Mouse (Mus musculus): Measurements from ENCODE around the gene Bmpr1a.
A peak's percentile ranks its signal among the peaks of the same experiment; 100 is the strongest.
"Not testable (repeated sequence)": the region's sequence is repeated elsewhere in the genome, so short reads cannot be mapped to it uniquely, and the experiment has no call there.

The Bmpr1a gene

GRCm38 (mm10) chr14:34382921-34383704, 120.0 kb downstream of the Bmpr1a start:
- no peak for DNase-seq (ENCODE audit: low spot score)

- DNase-seq (ENCODE audit: low spot score), result no peak
Measured at GRCm38 (mm10) chr14:34378560-34379331, 124.4 kb downstream of the Bmpr1a start.

DNA sequence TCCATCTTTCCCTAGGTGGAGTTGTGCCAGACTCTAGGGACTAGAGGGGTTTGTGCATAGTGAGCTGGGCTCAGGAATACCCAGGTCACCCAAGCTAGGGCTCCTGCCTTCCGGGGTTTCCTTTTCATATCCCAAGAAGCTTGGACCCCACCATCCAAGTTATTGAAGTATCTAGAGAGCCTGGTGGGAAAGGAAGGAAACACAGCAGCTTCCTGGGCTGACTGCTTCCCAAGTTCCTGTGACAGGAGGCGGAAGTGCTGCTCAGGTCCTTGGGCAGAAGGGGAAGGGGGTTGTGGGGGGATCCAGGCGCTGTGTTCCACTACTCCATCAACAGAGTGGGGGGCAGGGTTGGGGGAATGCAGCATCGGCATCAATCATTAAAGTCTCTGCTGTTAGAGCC, 126.0 kb downstream of the Bmpr1a start:
- no peak for DNase-seq (ENCODE audit: low spot score)

DNA sequence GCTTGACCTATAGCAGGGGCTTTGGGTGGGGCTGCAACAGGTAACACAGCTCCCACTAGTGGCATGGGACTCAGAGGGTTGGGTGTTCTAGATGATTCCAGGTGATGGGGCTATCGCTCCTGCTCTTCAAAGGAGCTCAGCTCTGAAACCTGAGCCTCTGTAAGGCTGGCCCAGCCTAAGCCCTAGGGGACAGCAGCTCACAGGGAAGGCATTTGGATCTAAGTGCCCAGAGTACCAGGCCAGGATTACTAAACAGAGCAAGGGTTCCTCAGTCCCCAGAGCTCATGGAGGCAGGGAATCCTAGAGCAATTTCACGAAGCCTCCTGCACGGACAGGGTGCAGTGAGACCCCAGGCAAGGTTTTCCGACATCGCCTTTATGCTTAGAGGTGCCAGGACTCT, 127.2 kb downstream of the Bmpr1a start:
- no peak for DNase-seq (ENCODE audit: low spot score)

DNA sequence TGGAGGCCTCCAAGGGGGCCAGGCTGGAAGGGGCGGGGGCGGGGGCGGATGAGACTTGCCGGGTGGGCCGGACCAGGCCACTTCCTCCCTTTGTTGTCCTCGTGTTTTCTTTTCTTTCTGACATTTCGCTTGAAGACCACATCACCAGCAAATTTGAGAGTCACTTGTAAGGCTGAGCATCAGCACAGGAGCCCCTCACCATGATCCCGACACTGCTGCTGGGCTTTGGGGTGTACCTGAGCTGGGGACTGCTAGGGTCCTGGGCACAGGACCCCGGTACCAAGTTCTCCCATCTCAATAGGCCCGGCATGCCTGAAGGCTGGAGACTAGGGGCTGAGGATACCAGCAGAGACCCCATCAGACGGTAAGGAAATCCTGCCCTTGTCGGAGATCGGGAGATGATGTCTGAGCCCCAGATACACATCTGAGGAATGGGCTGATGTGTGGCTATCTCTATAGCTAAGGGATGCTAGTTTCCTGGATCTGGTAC, 127.7 kb downstream of the Bmpr1a start, which contains the start of gene Mmrn2:
Mmrn2 (plus strand) TSS at position 51 of the 490 bp plus-strand sequence.
- no peak for DNase-seq (ENCODE audit: low spot score)

GRCm38 (mm10) chr14:34374577-34374976, 128.6 kb downstream of the Bmpr1a start, which contains the start of gene Sncg:
Sncg (minus strand) TSS chr14:34374789.
- no peak for DNase-seq (ENCODE audit: low spot score)

DNA sequence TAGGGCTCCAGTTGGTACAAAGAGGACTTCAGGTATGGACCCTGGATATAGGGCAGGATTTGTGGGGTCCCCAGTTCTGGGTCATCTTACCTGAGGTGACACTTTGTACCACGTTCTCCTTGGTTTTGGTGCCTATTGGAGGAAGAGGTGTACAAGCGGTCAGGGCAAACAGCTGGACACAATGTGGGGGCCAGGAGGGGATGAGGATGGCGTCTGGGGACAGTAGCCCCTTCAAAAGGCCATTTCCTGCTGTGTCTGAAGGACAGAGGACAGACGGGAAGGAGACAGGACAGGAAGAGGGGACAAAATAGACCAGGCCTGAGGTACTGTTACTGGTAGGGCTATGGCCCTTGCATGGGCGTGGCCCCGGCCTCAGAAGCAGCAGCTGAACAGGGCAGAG, 129.6 kb downstream of the Bmpr1a start:
- no peak for DNase-seq (ENCODE audit: low spot score)

GRCm38 (mm10) chr14:34372646-34373045, 130.5 kb downstream of the Bmpr1a start:
- DNase-seq (ENCODE audit: low spot score), result peak; percentile 59

DNA sequence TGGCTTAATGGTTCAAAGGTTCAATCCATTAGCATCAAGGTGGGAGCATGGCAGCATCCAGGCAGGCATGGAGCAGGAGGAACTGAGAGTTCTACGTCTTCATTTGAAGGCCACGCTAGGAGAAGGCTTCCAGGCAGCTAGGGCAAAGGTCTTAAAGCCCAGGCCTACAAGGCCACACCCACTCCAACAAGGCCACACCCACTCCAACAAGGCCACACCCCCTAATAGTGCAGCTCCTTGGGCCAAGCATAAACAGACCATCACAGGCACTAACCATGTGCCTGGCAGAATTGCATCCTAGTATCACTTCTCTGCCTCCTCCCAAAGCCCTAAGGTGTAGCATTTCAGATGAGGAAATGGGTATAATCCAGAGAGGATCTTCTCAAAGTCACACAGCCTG, 131.4 kb downstream of the Bmpr1a start:
- DNase-seq (ENCODE audit: low spot score), result no peak

- no peak for DNase-seq (ENCODE audit: low spot score)
Measured at GRCm38 (mm10) chr14:34370921-34371320, 132.2 kb downstream of the Bmpr1a start.

DNA sequence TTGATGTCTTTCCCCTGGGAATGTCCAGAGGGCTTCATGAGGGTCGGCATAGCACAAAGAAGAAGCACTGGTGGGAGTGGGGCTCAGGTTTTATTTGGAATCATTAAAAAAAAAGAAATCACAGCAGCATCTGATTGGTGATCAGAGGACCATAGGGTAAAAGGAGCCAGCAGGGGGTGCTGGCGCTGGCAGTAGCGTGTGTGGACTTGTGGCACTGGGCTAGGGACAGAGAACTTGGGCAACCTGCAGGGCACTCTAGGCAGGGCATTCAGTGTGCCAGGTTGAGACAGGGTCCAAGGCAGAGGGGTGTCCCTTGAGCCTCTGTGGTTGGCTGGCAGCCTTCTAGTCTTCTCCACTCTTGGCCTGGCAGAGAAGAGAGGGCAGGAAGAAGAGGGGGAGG, 132.9 kb downstream of the Bmpr1a start:
- no peak for DNase-seq (ENCODE audit: low spot score)

DNA sequence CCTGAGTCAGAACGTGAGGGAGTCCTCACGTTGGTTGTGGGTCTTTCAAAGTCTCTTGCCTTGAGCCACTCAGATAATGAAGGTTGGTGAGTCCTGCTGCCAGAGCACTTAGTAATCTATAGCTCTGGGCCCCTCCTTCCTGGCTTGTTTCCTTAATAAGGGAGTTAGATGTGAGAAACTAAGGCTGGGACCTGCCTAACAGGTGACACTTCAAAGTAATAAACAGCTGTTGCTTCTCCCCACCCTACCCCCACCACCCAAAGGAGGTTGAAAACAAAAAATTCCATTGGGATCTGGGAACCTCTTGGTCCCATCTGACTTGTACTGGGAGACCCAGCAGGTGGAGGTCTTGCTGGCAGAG, 138.0 kb downstream of the Bmpr1a start:
- DNase-seq (ENCODE audit: low spot score), result no peak

- not testable (repeated sequence) for DNase-seq (ENCODE audit: low spot score)
Measured at GRCm38 (mm10) chr14:34364254-34365146, 138.6 kb downstream of the Bmpr1a start.

DNA sequence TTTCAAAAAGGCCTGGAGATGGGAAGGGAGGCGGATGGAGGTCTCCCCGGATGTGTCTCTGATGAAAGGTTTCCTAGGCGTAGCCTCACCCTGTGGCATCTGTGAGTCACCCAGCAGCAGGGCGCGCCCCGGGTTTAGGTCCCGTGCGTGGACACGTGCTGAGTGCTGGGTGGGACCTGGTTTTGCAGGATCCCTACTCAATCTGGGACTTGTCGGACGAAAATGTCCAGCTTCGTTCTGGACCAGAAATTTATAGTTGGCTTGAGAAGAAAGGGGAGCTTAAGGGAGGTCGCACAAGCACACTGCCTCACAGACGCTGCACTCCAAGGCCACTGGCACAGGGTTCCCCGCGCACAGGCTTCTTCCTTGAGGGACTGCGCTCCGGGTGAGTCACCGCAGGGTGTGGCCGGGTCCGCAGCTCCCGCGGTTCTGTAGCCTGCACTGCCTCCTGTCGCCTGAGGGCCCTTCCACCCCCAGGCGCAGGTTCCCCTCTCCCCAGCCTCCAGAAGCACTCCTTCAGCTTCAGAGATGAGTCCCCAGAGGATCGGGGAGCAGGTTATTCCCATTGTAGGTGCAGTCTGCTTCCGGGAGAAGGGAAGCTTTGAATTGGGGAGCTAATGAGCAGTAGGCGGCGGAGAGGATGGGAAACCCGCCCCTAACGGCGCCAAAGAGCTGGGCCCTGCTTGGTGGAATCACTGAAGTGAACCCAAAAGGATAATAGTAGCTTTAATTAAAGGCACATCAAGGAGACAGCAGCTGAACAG, 139.5 kb downstream of the Bmpr1a start:
- peak; percentile 37 for DNase-seq (ENCODE audit: low spot score)

DNA sequence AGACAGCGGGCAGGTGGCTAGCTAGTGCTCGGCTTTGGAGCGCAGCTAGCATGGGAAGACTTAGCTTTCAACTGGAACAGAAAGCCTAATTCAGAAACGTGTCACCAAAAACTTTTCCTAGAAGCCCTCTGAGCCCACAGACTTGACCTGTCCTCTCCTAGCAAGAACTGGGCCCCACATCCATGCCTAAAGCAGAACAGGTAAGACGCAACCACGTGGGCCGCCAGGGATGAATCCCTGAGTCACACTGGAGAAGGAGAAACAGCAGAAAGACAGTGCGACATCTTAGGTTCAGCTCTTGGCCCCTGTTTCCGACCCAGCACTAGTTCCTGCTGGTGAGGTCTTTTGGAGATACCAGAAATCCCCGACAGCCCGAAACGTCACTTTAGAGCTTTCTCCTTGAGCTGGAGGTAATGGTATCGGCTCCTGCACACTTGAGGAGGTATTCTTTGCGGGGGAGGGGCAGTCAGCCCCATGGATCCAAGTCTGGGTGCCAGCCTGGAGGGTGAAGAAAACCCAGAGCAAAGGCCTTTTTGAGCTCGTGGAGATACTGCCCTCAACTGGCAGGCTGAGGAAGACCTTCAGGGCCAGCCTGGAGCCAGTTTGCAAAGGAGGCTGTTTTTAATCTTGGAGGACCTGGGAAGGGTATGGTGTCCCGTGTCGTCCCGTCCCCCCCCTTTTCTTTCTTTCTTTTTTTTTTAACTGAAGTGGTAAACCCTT, 140.3 kb downstream of the Bmpr1a start:
- peak; percentile 48 for DNase-seq (ENCODE audit: low spot score)

DNA sequence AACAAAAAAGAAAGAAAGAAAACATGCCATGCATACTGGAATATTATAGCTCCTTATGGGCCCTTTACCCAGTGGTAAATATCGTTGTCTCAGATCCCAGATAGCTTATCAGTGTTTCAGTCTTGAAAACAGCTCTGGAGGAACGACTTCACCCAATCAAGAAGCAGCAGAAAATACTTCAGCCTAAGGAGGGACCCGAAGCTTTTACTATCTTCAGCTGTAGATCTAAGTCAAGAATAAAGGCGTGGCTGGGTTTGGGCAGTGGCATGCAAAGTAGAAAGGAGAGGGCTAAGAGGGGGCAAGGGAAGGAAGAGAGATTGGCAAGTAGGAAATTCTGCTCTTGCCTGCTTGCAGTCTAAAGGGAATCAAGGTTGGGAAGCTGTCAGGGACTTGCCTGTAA, 141.0 kb downstream of the Bmpr1a start:
- no peak for DNase-seq (ENCODE audit: low spot score)
